Mouse (Mus musculus) stomach, embryonic 14.5 days (tissue): ENCODE measurements around the gene Usp30. TPM values are rescaled to one million over a fixed set of nuclear protein-coding genes. Genes with fewer than 3 reads are reported as not detected.

Source experiments
- ATAC-seq: fragments of 200-750 bp; cut with Nextera tagmentation; 2 replicates; pipeline ENCODE4 v1.8.0; 2017; ENCODE audit warnings: low read depth, moderate TSS enrichment; ENCODE audit not compliant: insufficient number of reproducible peaks, insufficient read depth, low FRiP score
- H3K27ac ChIP-seq: fragments of 300-500 bp; sonication (generic); 2 replicates; pipeline ENCODE4 v1.5.1; 2014; ENCODE audit warnings: mild to moderate bottlenecking, low read length, moderate library complexity, mixed read lengths
- H3K27me3 ChIP-seq: fragments of 300-500 bp; sonication (generic); 2 replicates; pipeline ENCODE4 v1.6.1; 2014; ENCODE audit warnings: low read length, control low read depth, mixed read lengths; ENCODE audit not compliant: control insufficient read depth, insufficient read depth
- H3K36me3 ChIP-seq: fragments of 300-500 bp; sonication (generic); 2 replicates; pipeline ENCODE4 v1.6.1; 2014; ENCODE audit warnings: mild to moderate bottlenecking, control low read depth, low read length, moderate library complexity, mixed read lengths; ENCODE audit not compliant: control insufficient read depth, insufficient read depth
- H3K4me1 ChIP-seq: fragments of 300-500 bp; sonication (generic); 2 replicates; pipeline ENCODE4 v1.6.1; 2014; ENCODE audit warnings: low read length, control low read depth, mixed read lengths; ENCODE audit not compliant: control insufficient read depth, insufficient read depth
- H3K4me2 ChIP-seq: fragments of 300-500 bp; sonication (generic); replicated peaks from 2 replicates; pipeline ENCODE4 v1.6.1; 2014; ENCODE audit warnings: low read depth, low read length, control low read depth
- H3K4me3 ChIP-seq: fragments of 300-500 bp; sonication (generic); 2 replicates; pipeline ENCODE4 v1.5.1; 2014; ENCODE audit warnings: low read depth, low read length, control low read depth
- H3K9ac ChIP-seq: fragments of 300-500 bp; sonication (generic); replicated peaks from 2 replicates; pipeline ENCODE4 v1.6.1; 2014; ENCODE audit warnings: low read depth, mild to moderate bottlenecking, control low read depth, low read length, moderate library complexity, mixed read lengths
- H3K9me3 ChIP-seq: fragments of 300-500 bp; sonication (generic); 2 replicates; pipeline ENCODE4 v1.6.1; 2016; ENCODE audit warnings: low read depth, low read length, control low read depth; ENCODE audit not compliant: control insufficient read depth
- WGBS: fragments of 180-500 bp; shearing (Covaris S2); extraction: QIAGEN DNeasy Blood & Tissue Kit; methylation state at CpG from one replicate; pipeline ENCODE4 v1.1.7; 2014; 5-methylcytosine and 5-hydroxymethylcytosine counted together
- polyA plus RNA-seq: library from polyadenylated mRNA; unstranded; fragments of >200 nt; fragmentation: Nextera tagmentation; extraction: Ambion mirVana; gene quantifications from 2 replicates; pipeline ENCODE4 v1.2.1, GENCODE M21; 2014

Usp30 gene
- polyA plus RNA-seq, 1 experiment from 2014 or later = 10.2 TPM

DNA sequence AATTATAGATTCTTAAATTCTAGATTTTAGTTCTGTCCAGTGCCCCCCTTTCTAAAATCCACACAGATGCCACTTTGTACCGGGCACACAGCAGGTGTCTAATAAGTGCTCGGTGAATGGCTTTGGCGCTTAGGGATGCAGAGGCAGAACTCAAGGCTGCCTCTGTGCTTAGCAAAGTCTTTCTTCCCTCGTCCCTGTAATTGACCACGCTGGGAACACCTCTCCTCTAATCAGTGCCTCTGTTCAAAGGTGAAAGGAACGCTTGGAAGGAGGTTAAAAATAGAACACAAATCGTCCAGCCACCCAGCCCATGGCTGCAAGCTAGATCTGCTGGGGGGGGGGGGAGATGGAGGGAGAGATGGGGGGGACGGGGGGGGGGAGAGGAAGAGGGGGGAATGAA, 24.8 kb upstream of the Usp30 start:
- no peak overlapping the region for H3K4me2 ChIP-seq
- H3K9me3 ChIP-seq = no peaks in the 10 kb centered on the region
- H3K9ac ChIP-seq = no peak overlapping the region
- H3K4me1 ChIP-seq = no peaks in the 10 kb centered on the region
- peak; percentile 47; the same call in 1 of the 2 replicates for ATAC-seq
- H3K4me3 ChIP-seq = no peak overlapping the region
- 39% methylated on average over 7 of the region's 8 CpGs for WGBS
- no peaks in the 10 kb centered on the region for H3K36me3 ChIP-seq
- no peak overlapping the region for H3K27ac ChIP-seq
- H3K27me3 ChIP-seq = no peaks in the 10 kb centered on the region

DNA sequence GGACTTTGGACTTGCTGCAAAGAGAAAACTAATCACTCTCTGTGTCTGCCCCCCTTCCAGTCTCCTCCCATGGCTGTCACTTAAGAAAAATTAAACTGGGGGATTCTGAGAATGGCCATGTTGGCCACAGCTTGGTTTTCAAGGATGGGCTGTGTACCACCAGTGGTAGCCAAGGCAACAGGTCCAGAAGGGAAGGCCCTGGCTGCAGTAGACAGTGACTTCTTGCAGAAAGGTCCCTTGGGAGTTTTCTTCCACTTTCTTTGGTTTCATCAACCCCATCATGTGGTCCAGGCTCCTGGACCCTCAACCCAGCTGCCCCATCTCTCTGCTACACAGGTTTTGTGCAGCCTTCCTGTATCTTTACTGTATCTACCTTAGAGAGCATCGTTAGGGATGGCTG, 24.4 kb upstream of the Usp30 start:
- Histone ChIP-seq H3K4me2 (no peak overlapping the region), H3K9ac (no peak overlapping the region), H3K36me3 (no peaks in the 10 kb centered on the region), H3K9me3 (no peaks in the 10 kb centered on the region), H3K4me1 (no peaks in the 10 kb centered on the region), H3K27me3 (no peaks in the 10 kb centered on the region), H3K4me3 (no peak overlapping the region), H3K27ac (no peak overlapping the region; the same call in 1 of the 2 replicates)
- 62% methylated on average over 1 of the region's 1 CpGs for WGBS
- peak; percentile 20; the same call in 1 of the 2 replicates for ATAC-seq

DNA sequence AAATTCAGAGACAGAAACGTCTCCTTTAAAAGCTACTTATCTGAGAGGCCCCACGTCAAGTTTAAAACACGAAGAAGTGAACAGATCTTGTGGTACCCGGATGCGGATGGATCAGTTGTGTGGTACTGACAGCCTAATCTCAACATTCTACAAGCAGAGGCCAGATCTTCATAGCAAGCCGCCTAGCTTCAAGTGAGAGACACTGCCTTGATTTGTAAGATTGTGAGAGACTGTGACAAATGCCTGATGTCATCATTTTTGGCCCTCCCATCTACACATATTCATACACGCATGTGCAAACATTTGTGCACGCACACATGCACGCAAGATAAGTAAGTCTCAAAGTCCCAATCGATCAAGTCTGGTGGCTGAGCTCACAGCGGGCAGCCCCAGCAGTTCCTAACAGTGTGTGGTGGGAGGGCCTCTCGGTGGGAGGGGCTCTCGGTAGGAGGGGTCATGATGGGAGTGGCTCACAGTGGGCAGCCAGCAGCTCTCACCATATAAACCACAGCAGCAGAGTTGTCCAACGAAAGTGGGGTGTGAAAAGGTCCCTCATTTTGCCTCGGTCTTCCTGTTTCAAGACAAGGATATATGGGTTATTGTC, 23.8 kb upstream of the Usp30 start:
- Histone ChIP-seq H3K36me3 (no peaks in the 10 kb centered on the region), H3K27me3 (no peaks in the 10 kb centered on the region), H3K27ac (no peak overlapping the region; the same call in 1 of the 2 replicates), H3K4me3 (no peak overlapping the region), H3K9ac (no peak overlapping the region), H3K4me1 (no peaks in the 10 kb centered on the region), H3K4me2 (peak overlapping the region; percentile 19; the same call in 1 of the 2 replicates), H3K9me3 (no peaks in the 10 kb centered on the region)
- 12% methylated on average over 15 of the region's 15 CpGs for WGBS
- ATAC-seq = peak; percentile 87

DNA sequence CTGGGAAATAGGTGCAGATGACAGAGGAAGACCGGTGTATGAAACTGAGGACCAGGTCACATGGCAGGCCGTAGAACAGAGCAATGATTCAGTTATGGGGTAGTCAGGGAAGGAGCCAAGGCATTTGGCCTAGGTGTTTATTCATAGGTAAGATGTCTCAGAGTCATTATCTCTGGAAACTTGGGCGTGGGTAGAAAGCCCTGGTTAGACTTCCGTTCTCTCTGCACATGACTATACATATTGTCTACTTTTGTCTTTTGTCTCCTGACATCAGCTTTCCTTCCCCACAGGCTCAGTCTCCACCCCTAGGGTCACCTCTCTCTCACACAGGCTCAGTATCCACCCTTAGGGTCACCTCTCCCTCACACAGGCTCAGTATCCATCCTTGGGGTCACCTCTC, 21.5 kb upstream of the Usp30 start:
- ATAC-seq = no peak
- no peaks in the 10 kb centered on the region for H3K36me3 ChIP-seq
- H3K27ac ChIP-seq = no peak overlapping the region
- no peak overlapping the region for H3K4me3 ChIP-seq
- H3K4me1 ChIP-seq = no peaks in the 10 kb centered on the region
- no peaks in the 10 kb centered on the region for H3K9me3 ChIP-seq
- WGBS = 75% methylated on average over 4 of the region's 4 CpGs
- no peak overlapping the region for H3K4me2 ChIP-seq
- H3K9ac ChIP-seq = no peak overlapping the region
- no peaks in the 10 kb centered on the region for H3K27me3 ChIP-seq

DNA sequence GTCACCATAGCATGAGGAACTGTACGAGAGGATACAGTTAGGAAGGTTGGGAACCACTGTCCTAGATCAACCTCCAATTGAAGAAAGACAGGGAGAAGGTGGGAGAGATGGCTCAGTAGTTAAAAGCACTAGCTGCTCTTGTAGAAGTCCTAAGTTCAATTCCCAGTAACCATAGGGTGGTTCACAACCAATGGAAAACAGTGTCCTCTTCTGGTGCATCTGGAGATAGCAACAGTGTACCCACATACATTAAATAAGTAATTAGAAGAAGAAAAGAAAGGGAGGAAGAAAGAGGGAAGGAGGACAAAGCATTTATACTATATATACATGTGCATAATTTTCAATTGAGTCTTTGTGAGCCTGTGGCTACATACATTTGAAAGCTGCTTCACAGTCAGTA, 20.1 kb upstream of the Usp30 start:
- Histone ChIP-seq H3K27me3 (no peaks in the 10 kb centered on the region), H3K27ac (no peak overlapping the region), H3K4me1 (no peaks in the 10 kb centered on the region), H3K4me3 (no peak overlapping the region), H3K9ac (no peak overlapping the region), H3K36me3 (no peaks in the 10 kb centered on the region), H3K4me2 (no peak overlapping the region), H3K9me3 (no peaks in the 10 kb centered on the region)
- WGBS = 78% methylated on average over 1 of the region's 1 CpGs
- no peak for ATAC-seq

DNA sequence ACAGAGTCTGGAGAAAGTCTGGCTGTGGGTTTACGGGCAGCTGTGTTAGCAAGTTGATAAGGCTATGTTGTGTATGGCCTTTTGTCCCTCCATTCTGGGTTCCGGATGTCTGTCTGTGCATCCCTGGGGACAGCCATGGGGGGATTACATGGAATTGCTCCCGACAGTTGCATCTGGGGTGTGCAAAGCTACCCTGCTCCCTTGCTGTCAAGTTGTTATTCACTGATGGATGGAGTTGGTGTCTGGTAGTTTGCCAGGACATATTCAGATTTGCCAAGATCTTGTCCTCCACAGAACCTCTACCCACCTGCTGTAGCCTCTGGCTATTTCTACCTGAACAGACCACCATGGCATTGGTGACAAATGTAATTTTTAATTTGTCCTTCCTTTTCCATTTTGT, 19.1 kb upstream of the Usp30 start:
- Histone ChIP-seq H3K36me3 (no peaks in the 10 kb centered on the region), H3K27ac (no peak overlapping the region), H3K9me3 (no peaks in the 10 kb centered on the region), H3K27me3 (no peaks in the 10 kb centered on the region), H3K4me3 (no peak overlapping the region), H3K9ac (no peak overlapping the region), H3K4me1 (no peaks in the 10 kb centered on the region), H3K4me2 (no peak overlapping the region)
- WGBS = 72% methylated on average over 3 of the region's 3 CpGs
- ATAC-seq = no peak

DNA sequence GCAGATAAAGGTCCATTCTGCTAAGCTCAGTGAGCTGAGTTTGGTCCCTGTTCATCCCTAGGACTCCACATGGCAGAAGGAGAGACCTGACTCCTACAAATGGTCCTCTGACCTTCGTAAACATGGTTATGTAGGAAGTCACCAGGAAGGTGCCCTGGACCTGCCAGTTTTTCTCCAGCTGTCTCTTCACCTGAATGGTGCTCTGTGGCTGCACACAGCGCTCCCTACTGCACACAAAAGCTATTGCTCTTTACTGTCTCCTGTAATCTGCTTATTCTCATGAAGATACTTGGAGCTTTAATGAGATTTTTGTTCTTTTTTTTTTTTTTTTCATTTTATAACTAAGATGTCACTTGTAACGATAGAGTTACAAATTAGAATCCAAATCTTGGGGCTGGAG, 18.7 kb upstream of the Usp30 start:
- Histone ChIP-seq H3K9ac (no peak overlapping the region), H3K4me1 (no peaks in the 10 kb centered on the region), H3K4me3 (no peak overlapping the region), H3K9me3 (no peaks in the 10 kb centered on the region), H3K36me3 (no peaks in the 10 kb centered on the region), H3K4me2 (no peak overlapping the region), H3K27me3 (no peaks in the 10 kb centered on the region), H3K27ac (no peak overlapping the region)
- 44% methylated on average over 3 of the region's 3 CpGs for WGBS
- ATAC-seq = no peak

DNA sequence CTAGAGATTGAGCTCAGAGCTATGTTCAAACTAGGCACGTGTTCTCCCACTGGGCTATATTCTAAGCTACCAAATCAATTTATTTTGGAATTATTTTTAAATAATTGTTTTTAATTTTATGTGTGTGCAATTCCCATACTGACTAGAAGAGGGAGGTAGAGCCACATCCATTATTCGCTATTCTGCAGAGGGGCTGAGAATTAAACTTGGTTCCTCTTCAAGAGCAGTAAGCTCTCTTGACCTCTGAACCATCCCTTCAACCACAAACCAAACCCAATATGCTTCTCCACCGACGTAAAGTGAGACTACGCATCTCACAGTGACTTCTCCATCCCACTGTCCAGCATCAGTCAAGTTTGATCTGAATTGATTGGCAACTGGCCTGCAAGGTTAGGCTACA, 18.1 kb upstream of the Usp30 start:
- Histone ChIP-seq H3K9ac (no peak overlapping the region), H3K27ac (no peak overlapping the region), H3K9me3 (no peaks in the 10 kb centered on the region), H3K36me3 (no peaks in the 10 kb centered on the region), H3K4me2 (no peak overlapping the region), H3K27me3 (no peaks in the 10 kb centered on the region), H3K4me1 (no peaks in the 10 kb centered on the region), H3K4me3 (no peak overlapping the region)
- no peak for ATAC-seq
- WGBS = 79% methylated on average over 5 of the region's 5 CpGs

DNA sequence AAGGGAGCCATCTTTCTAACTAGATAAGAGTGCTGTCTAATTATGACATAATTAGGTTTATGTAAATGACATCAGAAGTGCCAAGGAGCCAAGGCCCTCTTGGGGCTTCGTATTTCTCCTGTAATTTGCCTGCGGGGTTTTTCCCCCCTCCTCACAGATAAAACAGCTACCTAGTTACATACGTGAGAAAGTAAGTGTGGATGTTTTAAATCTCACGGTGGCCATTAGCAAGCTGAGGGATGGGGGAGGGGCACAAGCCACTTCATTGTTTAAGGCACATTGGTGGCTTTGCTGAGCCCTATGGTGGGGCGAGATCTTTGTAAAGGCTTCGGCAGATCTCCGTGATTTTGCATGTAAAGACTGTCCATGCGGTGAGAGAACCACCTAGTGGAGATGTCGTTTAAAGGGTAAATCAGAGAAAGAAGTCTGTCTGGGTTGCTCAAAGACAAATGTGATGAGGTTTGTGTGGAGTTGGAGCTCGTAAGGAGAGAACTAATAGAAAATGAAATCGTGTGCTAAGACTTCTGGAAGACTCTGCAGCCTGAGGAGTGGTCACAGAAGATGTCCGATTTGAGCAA, 16.4 kb upstream of the Usp30 start:
- Histone ChIP-seq H3K4me2 (no peak overlapping the region), H3K4me3 (no peak overlapping the region), H3K9ac (no peak overlapping the region), H3K4me1 (no peaks in the 10 kb centered on the region; the same call in 1 of the 2 replicates), H3K36me3 (no peaks in the 10 kb centered on the region), H3K9me3 (no peaks in the 10 kb centered on the region), H3K27me3 (no peaks in the 10 kb centered on the region), H3K27ac (no peak overlapping the region)
- no peak for ATAC-seq
- 48% methylated on average over 12 of the region's 12 CpGs for WGBS
